Mouse (Mus musculus) embryonic stem cell, embryonic (primary cell): ENCODE results near the gene Btbd35f1.
"Not testable (repeated sequence)": the region's sequence is repeated elsewhere in the genome, so short reads cannot be mapped to it uniquely, and the experiment has no call there.

ENCODE experiments used
- CTCF ChIA-PET, 4 experiments: fragments of 300-600 bp in 2 of 4; fragments of 350-600 bp in 2 of 4; sonication (Branson Sonifier 250); formaldehyde crosslinking; loops; one replicate each; lab custom pipeline; 2022; ENCODE audit warnings: inconsistent platforms in 2 of 4; lab: Charles Lee
- POLR2A ChIA-PET, 4 experiments: fragments of 300-600 bp in 2 of 4; fragments of 350-600 bp in 2 of 4; sonication (Branson Sonifier 250); formaldehyde crosslinking; loops; one replicate each; lab custom pipeline; 2022; ENCODE audit warnings: antibody characterized with exemption in 4 of 4, inconsistent platforms in 1 of 4; lab: Charles Lee

The Btbd35f1 gene

GRCm38 (mm10) chrX:32559755-32560154 is at the start of gene Btbd35f1:
Btbd35f1 (plus strand) TSS chrX:32560055.
- CTCF ChIA-PET, POLR2A ChIA-PET: not testable (repeated sequence)

- CTCF ChIA-PET, POLR2A ChIA-PET: not testable (repeated sequence)
Observed at GRCm38 (mm10) chrX:32590878-32591542, 31.2 kb downstream of the Btbd35f1 start.

GRCm38 (mm10) chrX:32601008-32601407 is 41.2 kb downstream of the Btbd35f1 start:
- CTCF ChIA-PET, POLR2A ChIA-PET: not testable (repeated sequence)

GRCm38 (mm10) chrX:32601425-32601824 is 41.6 kb downstream of the Btbd35f1 start:
- CTCF ChIA-PET, POLR2A ChIA-PET: not testable (repeated sequence)
